Mouse (Mus musculus): ENCODE measurements around the gene Olfr262. TPM values are rescaled to one million over a fixed set of nuclear protein-coding genes. Genes with fewer than 3 reads are reported as not detected.
"Not testable (repeated sequence)": the region's sequence is repeated elsewhere in the genome, so short reads cannot be mapped to it uniquely, and the experiment has no call there.

Olfr262 gene
- total RNA-seq (2014; fragmentation: Nextera tagmentation) (not detected in 2 replicates), total RNA-seq (2017) (not detected in 2 replicates)

DNA sequence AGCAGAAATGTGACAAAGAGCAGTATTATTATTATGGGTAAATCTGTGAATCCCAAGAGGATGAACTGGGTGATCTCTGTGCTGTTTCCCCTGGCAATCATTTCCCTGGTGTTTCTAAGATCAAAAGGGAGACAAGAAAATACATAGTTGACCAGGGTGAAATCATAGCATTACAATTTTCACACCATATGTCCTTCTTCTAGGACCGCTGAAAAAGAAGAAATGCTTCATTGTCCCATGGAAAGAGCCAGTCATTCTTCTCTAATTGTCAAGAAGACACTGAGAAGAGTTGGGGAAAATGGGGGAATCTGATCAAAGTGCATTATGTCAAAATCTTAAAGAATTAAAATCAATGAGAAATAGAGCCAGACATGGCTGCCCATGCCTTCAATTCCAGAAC lies at the start of gene Olfr262:
Gene Olfr262 (minus strand): TSS at position 101 of the 400 bp plus-strand sequence.
- ATAC-seq (replicated peaks; ENCODE audit: poor library complexity, severe bottlenecking): no peak

DNA sequence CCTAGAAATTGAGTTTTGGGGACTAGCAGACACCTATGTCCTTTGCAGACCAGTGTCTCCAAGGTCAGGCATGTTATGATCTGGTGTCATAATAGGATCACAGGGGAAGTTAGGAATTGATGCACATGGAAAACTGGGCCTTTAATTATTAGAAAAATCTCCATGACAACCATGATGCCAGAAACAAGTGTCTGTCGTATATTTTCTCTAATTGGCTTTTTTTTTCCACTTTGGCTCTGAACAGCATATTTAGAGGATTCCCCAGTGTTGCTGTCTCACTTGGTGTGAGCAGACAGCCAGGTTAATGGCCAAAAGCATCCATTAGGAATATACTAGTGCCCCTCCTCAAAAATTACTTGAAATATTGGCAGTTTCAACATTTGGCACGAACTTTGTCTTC lies 38.1 kb upstream of the Olfr262 start, which contains the start of gene Olfr1434:
Gene Olfr1434 (plus strand): TSS at position 301 of the 400 bp plus-strand sequence.
- ATAC-seq (replicated peaks; ENCODE audit: poor library complexity, severe bottlenecking): no peak

DNA sequence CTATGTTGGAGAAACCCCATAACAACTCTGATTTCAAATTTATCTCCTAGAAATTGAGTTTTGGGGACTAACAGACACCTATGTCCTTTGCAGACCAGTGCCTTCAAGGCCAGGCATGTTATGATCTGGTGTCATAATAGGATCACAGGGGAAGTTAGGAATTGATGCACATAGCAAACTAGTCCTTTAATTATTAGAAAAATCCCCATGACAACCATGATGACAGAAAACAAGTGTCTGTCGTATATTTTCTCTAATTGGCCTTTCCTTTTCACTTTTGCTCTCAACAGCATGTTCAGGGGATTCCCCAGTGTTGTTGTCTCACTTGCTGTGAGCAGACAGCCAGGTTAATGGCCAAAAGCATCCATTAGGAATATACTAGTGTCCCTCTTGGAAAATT lies 19.3 kb upstream of the Olfr262 start, which contains the start of gene Olfr235:
Gene Olfr235 (plus strand): TSS at position 301 of the 400 bp plus-strand sequence.
- no peak for ATAC-seq (replicated peaks; ENCODE audit: poor library complexity, severe bottlenecking)

DNA sequence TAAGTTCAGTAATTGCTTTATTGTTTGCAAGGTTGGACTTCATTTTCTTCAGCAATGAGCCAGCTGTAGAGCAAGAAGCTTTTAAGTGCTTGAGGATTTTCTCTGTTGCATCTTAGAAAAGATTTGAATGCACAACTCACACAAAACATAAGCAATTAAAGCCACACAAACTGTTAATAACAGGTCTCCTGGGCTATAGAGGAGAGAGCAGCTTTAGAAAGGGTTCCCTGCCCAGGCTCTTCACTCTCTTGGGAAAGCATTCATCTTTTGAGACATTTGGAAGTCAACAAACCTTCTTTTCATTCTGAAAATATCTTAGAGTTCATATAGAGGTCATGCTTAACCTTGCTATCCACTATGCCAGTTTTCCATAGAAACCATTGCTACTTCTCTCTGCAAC lies 9.0 kb downstream of the Olfr262 start, which contains the start of gene Olfr1432:
Gene Olfr1432 (minus strand): TSS at position 101 of the 400 bp plus-strand sequence.
- not testable (repeated sequence) for ATAC-seq (replicated peaks; ENCODE audit: poor library complexity, severe bottlenecking)

DNA sequence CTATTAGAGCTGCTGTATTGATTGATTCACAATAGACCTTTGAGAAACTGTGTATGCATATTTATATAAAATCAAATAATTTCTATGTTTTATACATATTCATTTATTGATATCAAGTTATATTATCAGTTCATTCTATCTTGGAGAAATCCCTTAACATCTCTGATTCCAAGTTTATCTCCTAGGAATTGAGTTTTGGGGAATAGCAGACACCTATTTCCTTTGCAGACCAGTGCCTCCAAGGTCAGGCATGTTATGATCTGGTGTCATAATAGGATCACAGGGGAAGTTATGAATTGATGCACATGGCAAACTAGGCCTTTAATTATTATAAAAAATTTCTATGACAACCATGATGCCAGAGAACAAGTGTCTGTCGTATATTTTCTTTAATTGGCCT lies 41.1 kb downstream of the Olfr262 start, which contains the start of gene Olfr1431:
Gene Olfr1431 (plus strand): TSS at position 301 of the 400 bp plus-strand sequence.
- ATAC-seq (replicated peaks; ENCODE audit: poor library complexity, severe bottlenecking): no peak

DNA sequence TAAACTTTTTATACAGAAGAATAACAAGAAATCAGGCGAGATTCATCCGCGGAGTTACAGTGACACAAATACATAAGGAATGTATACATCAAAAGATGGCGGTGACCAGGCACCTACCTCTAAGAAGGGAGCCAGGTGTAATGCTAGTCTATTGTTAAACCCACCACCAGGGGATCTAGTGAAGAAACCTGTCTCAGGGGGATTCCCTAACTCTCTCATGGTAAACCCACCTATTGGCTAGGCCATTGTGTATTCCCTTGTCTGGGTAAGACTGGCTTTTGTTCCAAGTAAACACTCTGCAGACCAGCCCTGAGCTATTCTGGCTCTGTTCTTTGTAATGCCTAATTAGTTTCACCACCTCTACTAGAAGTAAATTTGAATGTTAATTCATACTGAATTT lies 42.4 kb downstream of the Olfr262 start:
- ATAC-seq (replicated peaks; ENCODE audit: poor library complexity, severe bottlenecking): not testable (repeated sequence)

Other genes with a start within 250 kb of the Olfr262 start
- gene Olfr1423, start 200.3 kb downstream of the Olfr262 start, total RNA-seq (2014; fragmentation: Nextera tagmentation): not detected in 2 replicates
- gene Olfr1423, start 200.3 kb downstream of the Olfr262 start, total RNA-seq (2017): not detected in 2 replicates
- not detected in 2 replicates for gene Olfr1424, start 179.0 kb downstream of the Olfr262 start, total RNA-seq (2014; fragmentation: Nextera tagmentation)
- gene Olfr1424, start 179.0 kb downstream of the Olfr262 start, total RNA-seq (2017): not detected in 2 replicates
- not detected in 2 replicates for gene Olfr1425, start 163.9 kb downstream of the Olfr262 start, total RNA-seq (2014; fragmentation: Nextera tagmentation)
- not detected in 2 replicates for gene Olfr1425, start 163.9 kb downstream of the Olfr262 start, total RNA-seq (2017)
- gene Olfr1426, start 149.6 kb downstream of the Olfr262 start, total RNA-seq (2014; fragmentation: Nextera tagmentation): not detected in 2 replicates
- gene Olfr1426, start 149.6 kb downstream of the Olfr262 start, total RNA-seq (2017): not detected in 2 replicates
- gene Olfr1427, start 138.3 kb downstream of the Olfr262 start, total RNA-seq (2014; fragmentation: Nextera tagmentation): not detected in 2 replicates
- not detected in 2 replicates for gene Olfr1427, start 138.3 kb downstream of the Olfr262 start, total RNA-seq (2017)
- gene Olfr1428, start 125.8 kb downstream of the Olfr262 start, total RNA-seq (2014; fragmentation: Nextera tagmentation): not detected in 2 replicates
- gene Olfr1428, start 125.8 kb downstream of the Olfr262 start, total RNA-seq (2017): not detected in 2 replicates
- gene Olfr76, start 118.5 kb downstream of the Olfr262 start, total RNA-seq (2014; fragmentation: Nextera tagmentation): not detected in 2 replicates
- not detected in 2 replicates for gene Olfr76, start 118.5 kb downstream of the Olfr262 start, total RNA-seq (2017)
- gene Olfr1555-ps1, start 71.5 kb downstream of the Olfr262 start, total RNA-seq (2014; fragmentation: Nextera tagmentation): not detected in 2 replicates
- not detected in 2 replicates for gene Olfr1555-ps1, start 71.5 kb downstream of the Olfr262 start, total RNA-seq (2017)
- not detected in 2 replicates for gene Olfr1431, start 41.0 kb downstream of the Olfr262 start, total RNA-seq (2014; fragmentation: Nextera tagmentation)
- gene Olfr1431, start 41.0 kb downstream of the Olfr262 start, total RNA-seq (2017): not detected in 2 replicates
- gene Olfr1432, start 9.1 kb downstream of the Olfr262 start, total RNA-seq (2014; fragmentation: Nextera tagmentation): not detected in 2 replicates
- gene Olfr1432, start 9.1 kb downstream of the Olfr262 start, total RNA-seq (2017): not detected in 2 replicates
- not detected in 2 replicates for gene Olfr235, start 19.4 kb upstream of the Olfr262 start, total RNA-seq (2014; fragmentation: Nextera tagmentation)
- not detected in 2 replicates for gene Olfr235, start 19.4 kb upstream of the Olfr262 start, total RNA-seq (2017)
- gene Olfr1434, start 38.2 kb upstream of the Olfr262 start, total RNA-seq (2014; fragmentation: Nextera tagmentation): not detected in 2 replicates
- gene Olfr1434, start 38.2 kb upstream of the Olfr262 start, total RNA-seq (2017): not detected in 2 replicates
- not detected in 2 replicates for gene Olfr1436, start 57.5 kb upstream of the Olfr262 start, total RNA-seq (2014; fragmentation: Nextera tagmentation)
- gene Olfr1436, start 57.5 kb upstream of the Olfr262 start, total RNA-seq (2017): not detected in 2 replicates
- gene Olfr1437, start 83.4 kb upstream of the Olfr262 start, total RNA-seq (2014; fragmentation: Nextera tagmentation): not detected in 2 replicates
- not detected in 2 replicates for gene Olfr1437, start 83.4 kb upstream of the Olfr262 start, total RNA-seq (2017)
- not detected in 2 replicates for gene Olfr1438-ps1, start 94.3 kb upstream of the Olfr262 start, total RNA-seq (2014; fragmentation: Nextera tagmentation)
- gene Olfr1438-ps1, start 94.3 kb upstream of the Olfr262 start, total RNA-seq (2017): not detected in 2 replicates
- gene Olfr1440, start 145.6 kb upstream of the Olfr262 start, total RNA-seq (2014; fragmentation: Nextera tagmentation): not detected in 2 replicates
- gene Olfr1440, start 145.6 kb upstream of the Olfr262 start, total RNA-seq (2017): not detected in 2 replicates
- not detected in 2 replicates for gene Olfr1441, start 175.8 kb upstream of the Olfr262 start, total RNA-seq (2014; fragmentation: Nextera tagmentation)
- not detected in 2 replicates for gene Olfr1441, start 175.8 kb upstream of the Olfr262 start, total RNA-seq (2017)
- gene Pfpl, start 186.2 kb upstream of the Olfr262 start, total RNA-seq (2014; fragmentation: Nextera tagmentation): not detected in 2 replicates
- not detected in 2 replicates for gene Pfpl, start 186.2 kb upstream of the Olfr262 start, total RNA-seq (2017)
- 62.2 and 69.2 TPM in 2 replicates for gene Mpeg1, start 219.1 kb upstream of the Olfr262 start, total RNA-seq (2014; fragmentation: Nextera tagmentation)
- gene Mpeg1, start 219.1 kb upstream of the Olfr262 start, total RNA-seq (2017): 53.0 and 54.8 TPM in 2 replicates

All from granulocyte monocyte progenitor cell, adult 5-6 weeks (primary cell).